Mouse (Mus musculus) gastrocnemius, adult 18-20 months (tissue): ENCODE measurements at regions not wholly inside any gene's neighbourhood (a gene's known extent, or its start where the extent isn't known, plus 50 kb on each side); places are given as distances from the start of the nearest gene placed in this dataset.

ENCODE experiments used
- DNase-seq: peaks from one replicate; pipeline ENCODE4 v3.0.0; 2021; ENCODE audit warnings: low spot score

- DNase-seq = no peak
Measured at GRCm38 (mm10) chr6:100476550-100477366, 189.5 kb upstream of the Rybp start.

GRCm38 (mm10) chr6:100475341-100475955 lies 188.2 kb upstream of the Rybp start:
- no peak for DNase-seq

- DNase-seq = no peak
Measured at GRCm38 (mm10) chr6:100474326-100474725, 187.0 kb upstream of the Rybp start.

GRCm38 (mm10) chr6:100470071-100470470 lies 182.8 kb upstream of the Rybp start:
- DNase-seq = no peak

GRCm38 (mm10) chr6:100462757-100463156 lies 175.5 kb upstream of the Rybp start:
- DNase-seq = no peak

GRCm38 (mm10) chr6:100453401-100453800 lies 166.1 kb upstream of the Rybp start:
- DNase-seq = no peak

- no peak for DNase-seq
Measured at GRCm38 (mm10) chr6:100452097-100453002, 165.1 kb upstream of the Rybp start.

GRCm38 (mm10) chr6:100450108-100450507 lies 162.8 kb upstream of the Rybp start:
- DNase-seq = no peak

GRCm38 (mm10) chr6:100449087-100449486 lies 161.8 kb upstream of the Rybp start:
- no peak for DNase-seq

- no peak for DNase-seq
Measured at GRCm38 (mm10) chr6:100447211-100447610, 159.9 kb upstream of the Rybp start.

GRCm38 (mm10) chr6:100446804-100447203 lies 159.5 kb upstream of the Rybp start:
- no peak for DNase-seq

GRCm38 (mm10) chr6:100439071-100439737 lies 151.9 kb upstream of the Rybp start:
- no peak for DNase-seq

- no peak for DNase-seq
Measured at GRCm38 (mm10) chr6:100438511-100438991, 151.3 kb upstream of the Rybp start.

- no peak for DNase-seq
Measured at GRCm38 (mm10) chr6:100437980-100438379, 150.7 kb upstream of the Rybp start.

- no peak for DNase-seq
Measured at GRCm38 (mm10) chr6:100436507-100436906, 149.2 kb upstream of the Rybp start.

- DNase-seq = no peak
Measured at GRCm38 (mm10) chr6:100435222-100435621, 147.9 kb upstream of the Rybp start.

- DNase-seq = no peak
Measured at GRCm38 (mm10) chr6:100433534-100433867, 146.2 kb upstream of the Rybp start.

- no peak for DNase-seq
Measured at GRCm38 (mm10) chr6:100432688-100433533, 145.6 kb upstream of the Rybp start.

GRCm38 (mm10) chr6:100430286-100430685 lies 143.0 kb upstream of the Rybp start:
- DNase-seq = no peak

- no peak for DNase-seq
Measured at GRCm38 (mm10) chr6:100429511-100429910, 142.2 kb upstream of the Rybp start.
